Mouse (Mus musculus): ENCODE results near the gene Trip10.

- TF ChIP-seq EP300 (IDR thresholded peaks at IDR 0.05; ENCODE audit: low read depth in 1 of 2, low read length in 2 of 2) = no peak
- no peak for TF ChIP-seq RAD21 (IDR thresholded peaks at IDR 0.05; ENCODE audit: low read depth, low read length)
- TF ChIP-seq CTCF (IDR thresholded peaks at IDR 0.05 in 2 of 3, conservative IDR thresholded peaks at IDR 0.05 in 1 of 3; ENCODE audit: control insufficient read depth in 1 of 3, insufficient read depth in 1 of 3, low read depth in 2 of 3, low read length in 3 of 3, poor library complexity in 1 of 3, severe bottlenecking in 1 of 3) = no peak
- no peak for TF ChIP-seq MYC (IDR thresholded peaks at IDR 0.05; ENCODE audit: low read depth, low read length)
- no peak for TF ChIP-seq RCOR1 (IDR thresholded peaks at IDR 0.05; ENCODE audit: low read depth, low read length)
- no peak for TF ChIP-seq NELFE (IDR thresholded peaks at IDR 0.05; ENCODE audit: low read depth, low read length)
- TF ChIP-seq KAT2A (conservative IDR thresholded peaks at IDR 0.05; ENCODE audit: low read depth, low read length) = no peak
- TF ChIP-seq MEF2A (IDR thresholded peaks at IDR 0.05; ENCODE audit: extremely low read depth, insufficient replicate concordance, low read depth, low read length, poor library complexity, severe bottlenecking) = no peak
- TF ChIP-seq POLR2AphosphoS5 (IDR thresholded peaks at IDR 0.05; ENCODE audit: borderline replicate concordance, low read depth, low read length) = no peak
- no peak for TF ChIP-seq UBTF (IDR thresholded peaks at IDR 0.05; ENCODE audit: borderline replicate concordance, insufficient read depth, low read depth, low read length)
Measured at GRCm38 (mm10) chr17:57271301-57271700, 22.0 kb downstream of the Trip10 start.

All from MEL (cell line).